Mouse (Mus musculus) kidney, embryonic 16.5 days (tissue): ENCODE data around the gene Cdsn. TPM values are rescaled to one million over a fixed set of nuclear protein-coding genes. Genes with fewer than 3 reads are reported as not detected.

Experiments used
- ATAC-seq: fragments of 200-750 bp; cut with Nextera tagmentation; 2 replicates; pipeline ENCODE4 v1.8.0; 2017; ENCODE audit warnings: moderate TSS enrichment; ENCODE audit not compliant: low FRiP score, low TSS enrichment
- H3K27ac ChIP-seq: fragments of 300-500 bp; sonication (generic); 2 replicates; pipeline ENCODE4 v1.5.1; 2014; ENCODE audit warnings: low read length
- H3K27me3 ChIP-seq: fragments of 300-500 bp; sonication (generic); 2 replicates; pipeline ENCODE4 v1.6.1; 2014; ENCODE audit warnings: low read length, control low read depth, mixed read lengths; ENCODE audit not compliant: insufficient read depth
- H3K36me3 ChIP-seq: fragments of 300-500 bp; sonication (generic); 2 replicates; pipeline ENCODE4 v1.6.1; 2014; ENCODE audit warnings: low read length, control low read depth, mixed read lengths; ENCODE audit not compliant: insufficient read depth
- H3K4me1 ChIP-seq: fragments of 300-500 bp; sonication (generic); 2 replicates; pipeline ENCODE4 v1.6.1; 2014; ENCODE audit warnings: low read length, control low read depth, mixed read lengths; ENCODE audit not compliant: insufficient read depth
- H3K4me2 ChIP-seq: fragments of 300-500 bp; sonication (generic); replicated peaks from 2 replicates; pipeline ENCODE4 v1.6.1; 2014; ENCODE audit warnings: low read depth, low read length
- H3K4me3 ChIP-seq: fragments of 300-500 bp; sonication (generic); 2 replicates; pipeline ENCODE4 v1.5.1; 2014; ENCODE audit warnings: mild to moderate bottlenecking, low read length
- H3K9ac ChIP-seq: fragments of 300-500 bp; sonication (generic); replicated peaks from 2 replicates; pipeline ENCODE4 v1.6.1; 2014; ENCODE audit warnings: low read length
- H3K9me3 ChIP-seq: fragments of 300-500 bp; sonication (generic); 2 replicates; pipeline ENCODE4 v1.6.1; 2016; ENCODE audit warnings: low read length, control low read depth
- WGBS: fragments of 180-500 bp; shearing (Covaris S2); extraction: QIAGEN DNeasy Blood & Tissue Kit; methylation state at CpG from one replicate; pipeline ENCODE4 v1.1.7; 2014; 5-methylcytosine and 5-hydroxymethylcytosine counted together
- polyA plus RNA-seq: library from polyadenylated mRNA; unstranded; fragments of >200 nt; fragmentation: Nextera tagmentation; extraction: Ambion mirVana; gene quantifications from 2 replicates; pipeline ENCODE4 v1.2.1, GENCODE M21; 2015

Gene Cdsn
- polyA plus RNA-seq, 1 experiment from 2014 or later: 0.20 TPM

GRCm38 (mm10) chr17:35567150-35567549, 15.2 kb downstream of the Cdsn start, which contains the start of gene 2300002M23Rik:
Gene 2300002M23Rik, plus strand, starts transcription at chr17:35567450.
- Histone ChIP-seq H3K27ac (no peak within 1 kb of the TSS), H3K9me3 (no peaks in the 10 kb centered on the region), H3K4me2 (no peak within 1 kb of the TSS), H3K27me3 (peaks cover 26% of the 10 kb centered on the region), H3K36me3 (no peaks in the 10 kb centered on the region), H3K4me3 (no peak within 1 kb of the TSS), H3K9ac (no peak within 1 kb of the TSS), H3K4me1 (peaks cover 8% of the 10 kb centered on the region; the same call in 1 of the 2 replicates)
- ATAC-seq: no peak
- 59% methylated on average over 3 of the region's 3 CpGs for whole genome bisulfite sequencing

GRCm38 (mm10) chr17:35567767-35568166, 15.8 kb downstream of the Cdsn start:
- no peak overlapping the region for H3K4me2 ChIP-seq
- H3K9ac ChIP-seq: no peak overlapping the region
- 20% methylated on average over 9 of the region's 9 CpGs for WGBS
- H3K4me1 ChIP-seq: peaks cover 8% of the 10 kb centered on the region; the same call in 1 of the 2 replicates
- no peaks in the 10 kb centered on the region for H3K9me3 ChIP-seq
- H3K27me3 ChIP-seq: peaks cover 26% of the 10 kb centered on the region
- H3K27ac ChIP-seq: no peak overlapping the region
- ATAC-seq: peak; percentile 23; the same call in 1 of the 2 replicates
- no peak overlapping the region for H3K4me3 ChIP-seq
- H3K36me3 ChIP-seq: no peaks in the 10 kb centered on the region

- Histone ChIP-seq H3K27ac (no peak overlapping the region), H3K36me3 (no peaks in the 10 kb centered on the region), H3K4me3 (peak overlapping the region; percentile 28), H3K4me1 (peaks cover 8% of the 10 kb centered on the region; the same call in 1 of the 2 replicates), H3K4me2 (peak overlapping the region; percentile 49), H3K9me3 (no peaks in the 10 kb centered on the region), H3K27me3 (peaks cover 26% of the 10 kb centered on the region), H3K9ac (peak overlapping the region; percentile 54)
- peak; percentile 51; the same call in 1 of the 2 replicates for ATAC-seq
- 6% methylated on average over 28 of the region's 28 CpGs for WGBS
Observed at GRCm38 (mm10) chr17:35569091-35569944, 17.4 kb downstream of the Cdsn start.

GRCm38 (mm10) chr17:35570836-35571235, 18.9 kb downstream of the Cdsn start:
- Histone ChIP-seq H3K4me1 (peaks cover 8% of the 10 kb centered on the region; the same call in 1 of the 2 replicates), H3K4me3 (no peak overlapping the region), H3K4me2 (no peak overlapping the region), H3K9ac (no peak overlapping the region), H3K27ac (no peak overlapping the region), H3K36me3 (no peaks in the 10 kb centered on the region), H3K27me3 (peaks cover 26% of the 10 kb centered on the region), H3K9me3 (no peaks in the 10 kb centered on the region)
- ATAC-seq: no peak
- 77% methylated on average over 14 of the region's 14 CpGs for WGBS

- ATAC-seq: no peak
- H3K4me1 ChIP-seq: peaks cover 8% of the 10 kb centered on the region; the same call in 1 of the 2 replicates
- WGBS: 96% methylated on average over 7 of the region's 7 CpGs
- H3K4me3 ChIP-seq: no peak overlapping the region
- H3K36me3 ChIP-seq: no peaks in the 10 kb centered on the region
- no peaks in the 10 kb centered on the region for H3K9me3 ChIP-seq
- H3K4me2 ChIP-seq: no peak overlapping the region
- peaks cover 26% of the 10 kb centered on the region for H3K27me3 ChIP-seq
- H3K9ac ChIP-seq: no peak overlapping the region
- H3K27ac ChIP-seq: no peak overlapping the region
Observed at GRCm38 (mm10) chr17:35571477-35571876, 19.5 kb downstream of the Cdsn start.

- no peaks in the 10 kb centered on the region for H3K4me1 ChIP-seq
- H3K36me3 ChIP-seq: no peaks in the 10 kb centered on the region
- H3K27ac ChIP-seq: no peak overlapping the region
- no peak overlapping the region for H3K9ac ChIP-seq
- no peak for ATAC-seq
- WGBS: 14% methylated on average over 6 of the region's 6 CpGs
- H3K4me2 ChIP-seq: no peak overlapping the region
- H3K4me3 ChIP-seq: no peak overlapping the region
- H3K27me3 ChIP-seq: no peaks in the 10 kb centered on the region
- H3K9me3 ChIP-seq: no peaks in the 10 kb centered on the region
Observed at GRCm38 (mm10) chr17:35578211-35578610, 26.3 kb downstream of the Cdsn start.

- Histone ChIP-seq H3K4me2 (no peak overlapping the region), H3K9me3 (no peaks in the 10 kb centered on the region; the same call in 1 of the 2 replicates), H3K36me3 (no peaks in the 10 kb centered on the region), H3K4me3 (no peak overlapping the region), H3K27ac (no peak overlapping the region), H3K4me1 (no peaks in the 10 kb centered on the region), H3K27me3 (no peaks in the 10 kb centered on the region), H3K9ac (no peak overlapping the region)
- 100% methylated on average over 1 of the region's 1 CpGs for WGBS
- no peak for ATAC-seq
Observed at GRCm38 (mm10) chr17:35582900-35583299, 31.0 kb downstream of the Cdsn start.

- H3K4me2 ChIP-seq: peak overlapping the region; percentile 29; the same call in 1 of the 2 replicates
- no peaks in the 10 kb centered on the region for H3K27me3 ChIP-seq
- no peaks in the 10 kb centered on the region for H3K36me3 ChIP-seq
- H3K27ac ChIP-seq: no peak overlapping the region
- H3K9ac ChIP-seq: no peak overlapping the region
- H3K9me3 ChIP-seq: no peaks in the 10 kb centered on the region; the same call in 1 of the 2 replicates
- 0 out of 2 replicates have a peak, but pooled peaks have one; percentile 9 for ATAC-seq
- no peaks in the 10 kb centered on the region for H3K4me1 ChIP-seq
- 19% methylated on average over 16 of the region's 16 CpGs for WGBS
- H3K4me3 ChIP-seq: no peak overlapping the region
Observed at GRCm38 (mm10) chr17:35584330-35584937, 32.5 kb downstream of the Cdsn start.

- no peaks in the 10 kb centered on the region for H3K36me3 ChIP-seq
- no peak overlapping the region for H3K4me2 ChIP-seq
- H3K4me1 ChIP-seq: peaks cover 5% of the 10 kb centered on the region; the same call in 1 of the 2 replicates
- WGBS: 74% methylated on average over 1 of the region's 1 CpGs
- no peak overlapping the region for H3K27ac ChIP-seq
- H3K4me3 ChIP-seq: no peak overlapping the region
- H3K27me3 ChIP-seq: no peaks in the 10 kb centered on the region
- no peak overlapping the region for H3K9ac ChIP-seq
- no peaks in the 10 kb centered on the region; the same call in 1 of the 2 replicates for H3K9me3 ChIP-seq
- ATAC-seq: no peak
Observed at GRCm38 (mm10) chr17:35587291-35587690, 35.4 kb downstream of the Cdsn start.
